Mouse (Mus musculus) liver, adult (tissue): ENCODE results near the gene Tbc1d16.
A peak's percentile ranks its signal among the peaks of the same experiment; 100 is the strongest.

Source experiments
- GATA4 ChIP-seq: IDR thresholded peaks from 2 replicates; pipeline ENCODE4 v1.6.1; 2014; ENCODE audit warnings: mild to moderate bottlenecking, low read length; ENCODE audit not compliant: insufficient replicate concordance

Tbc1d16 gene

GRCm38 (mm10) chr11:119228091-119228781, at the start of gene Tbc1d16, which contains the start of gene Ccdc40:
Gene Tbc1d16, minus strand, starts transcription at chr11:119228499.
Gene Ccdc40, plus strand, starts transcription at chr11:119228572.
- TF ChIP-seq GATA4 = no peak

DNA sequence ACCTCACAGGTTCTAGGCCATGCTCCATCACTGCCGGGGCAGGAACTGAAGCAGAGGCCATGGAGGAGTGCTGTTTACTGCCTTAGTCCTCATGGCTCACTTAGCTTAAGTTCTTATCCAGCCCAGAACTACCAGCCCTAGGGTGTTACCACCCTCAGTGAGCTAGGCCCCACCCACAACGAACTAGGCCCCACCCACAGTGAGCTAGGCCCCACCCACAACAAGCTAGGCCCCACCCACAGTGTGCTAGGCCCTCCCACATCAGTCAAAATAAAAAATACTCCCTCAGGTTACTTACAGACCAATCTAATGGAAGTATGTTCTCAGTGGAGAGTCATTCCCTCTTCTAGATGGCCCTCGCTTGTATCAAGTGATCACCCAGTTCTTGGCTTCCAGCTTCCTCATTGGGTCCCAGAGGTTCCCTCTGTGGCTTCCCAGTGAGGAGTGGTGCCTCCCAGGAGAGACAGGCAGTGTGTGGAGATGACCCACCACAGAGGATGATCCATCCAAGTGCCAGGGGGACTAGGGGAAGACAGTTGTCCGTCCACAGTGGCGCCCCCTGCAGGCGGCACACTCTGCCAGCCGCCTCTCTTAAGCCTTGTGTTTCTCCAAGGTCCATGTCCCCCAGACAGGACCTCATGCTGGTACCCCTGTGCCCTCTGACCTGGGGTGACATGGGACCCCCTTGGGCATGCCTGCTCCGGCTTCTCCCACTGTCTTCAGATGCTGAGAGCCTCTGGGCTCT, 45.1 kb upstream of the Tbc1d16 start:
- no peak for TF ChIP-seq GATA4

DNA sequence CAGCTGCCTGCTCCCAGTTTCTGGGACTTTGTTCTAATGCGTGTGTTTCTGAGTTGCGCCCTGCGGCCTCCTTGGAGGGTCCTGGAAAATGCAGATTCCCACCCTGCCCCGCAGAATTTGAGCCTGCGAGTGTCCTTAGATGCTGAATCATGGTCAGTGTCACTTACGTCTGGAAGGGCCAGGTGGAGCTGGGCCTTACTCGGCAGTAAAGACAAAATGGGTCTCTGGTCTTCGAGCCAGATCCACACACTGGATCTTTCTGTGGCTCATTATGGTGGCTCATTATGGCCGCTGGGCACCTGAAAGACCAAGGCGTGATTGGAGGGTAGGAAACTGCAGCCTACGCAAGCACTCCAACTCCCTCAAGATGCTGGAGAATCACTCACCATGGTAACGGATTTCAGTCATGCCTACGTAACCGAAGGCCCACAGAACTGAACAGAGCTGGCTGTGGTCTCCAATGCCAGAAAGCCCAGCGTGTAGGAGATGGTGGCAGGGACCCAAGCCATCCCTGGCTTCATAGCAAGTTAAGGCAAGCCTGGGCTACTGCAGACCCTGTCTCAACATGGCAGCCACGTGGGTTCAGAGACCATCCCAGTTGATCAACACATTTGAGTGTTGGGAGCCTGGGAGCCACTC, 40.4 kb upstream of the Tbc1d16 start:
- TF ChIP-seq GATA4 = no peak

- peak; percentile 86; the same call in 1 of the 2 replicates for TF ChIP-seq GATA4
These were observed 39.7 kb upstream of the Tbc1d16 start, which contains the start of gene Gaa for GRCm38 (mm10) chr11:119267768-119268556. Gene Gaa, plus strand, starts transcription at chr11:119267887.

GRCm38 (mm10) chr11:119267241-119267674, 39.0 kb upstream of the Tbc1d16 start:
- TF ChIP-seq GATA4 = no peak

DNA sequence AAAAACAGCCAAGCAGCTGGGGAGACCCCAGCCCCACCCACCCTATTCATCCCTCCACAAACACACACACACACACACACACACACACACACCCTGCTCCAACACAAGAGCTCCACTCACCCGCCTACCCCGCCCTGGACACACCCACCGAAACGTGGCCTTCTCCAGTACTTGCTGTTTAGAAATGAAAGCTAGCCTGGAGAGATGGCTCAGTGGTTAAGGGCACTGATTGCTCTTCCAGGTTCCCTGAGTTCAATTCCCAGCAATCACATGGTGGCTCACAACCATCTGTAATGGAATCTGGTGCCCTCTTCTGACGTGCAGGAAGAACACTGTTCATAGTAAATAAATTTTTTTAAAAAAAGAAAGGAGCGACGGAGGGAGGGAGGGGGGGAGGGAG, 37.5 kb upstream of the Tbc1d16 start:
- no peak for TF ChIP-seq GATA4

DNA sequence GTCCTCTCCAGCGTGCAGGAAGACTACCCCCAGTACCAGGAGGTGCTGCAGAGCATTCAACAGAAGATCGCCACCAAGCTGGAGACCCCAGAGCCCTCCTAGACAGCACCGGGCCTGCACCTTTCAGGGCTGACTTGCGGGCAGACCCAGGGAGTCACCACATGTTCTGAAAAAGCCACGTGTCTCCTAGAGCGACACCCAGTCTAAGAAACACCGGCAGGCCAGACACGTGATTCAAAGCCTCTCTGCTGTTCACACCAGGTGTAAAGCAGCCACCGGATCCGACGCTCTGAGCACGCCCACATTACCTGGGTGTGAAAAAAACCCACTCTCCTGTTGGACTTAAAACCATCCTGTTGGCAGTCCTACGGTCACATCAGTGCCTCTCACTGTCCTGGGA, 36.1 kb upstream of the Tbc1d16 start:
- TF ChIP-seq GATA4 = no peak

DNA sequence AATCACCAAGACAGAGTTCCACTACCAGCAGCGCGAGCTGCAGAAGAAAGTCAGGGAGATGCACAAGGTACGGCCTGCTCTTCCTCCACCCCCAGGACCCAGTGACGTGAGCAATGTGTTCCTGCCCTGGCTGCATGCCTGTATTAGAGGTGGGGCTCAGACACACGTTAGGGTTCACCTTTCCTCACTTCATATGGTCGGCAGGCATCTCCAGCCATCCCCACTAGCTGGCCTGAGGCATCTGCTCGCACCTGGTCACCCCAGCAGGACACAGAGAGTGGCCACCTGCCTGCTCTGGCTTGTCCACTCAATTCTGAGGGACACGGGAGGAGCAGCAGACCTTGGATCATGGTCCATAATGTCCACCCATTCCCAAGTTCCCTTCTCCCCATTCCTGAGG, 31.7 kb upstream of the Tbc1d16 start:
- no peak for TF ChIP-seq GATA4

DNA sequence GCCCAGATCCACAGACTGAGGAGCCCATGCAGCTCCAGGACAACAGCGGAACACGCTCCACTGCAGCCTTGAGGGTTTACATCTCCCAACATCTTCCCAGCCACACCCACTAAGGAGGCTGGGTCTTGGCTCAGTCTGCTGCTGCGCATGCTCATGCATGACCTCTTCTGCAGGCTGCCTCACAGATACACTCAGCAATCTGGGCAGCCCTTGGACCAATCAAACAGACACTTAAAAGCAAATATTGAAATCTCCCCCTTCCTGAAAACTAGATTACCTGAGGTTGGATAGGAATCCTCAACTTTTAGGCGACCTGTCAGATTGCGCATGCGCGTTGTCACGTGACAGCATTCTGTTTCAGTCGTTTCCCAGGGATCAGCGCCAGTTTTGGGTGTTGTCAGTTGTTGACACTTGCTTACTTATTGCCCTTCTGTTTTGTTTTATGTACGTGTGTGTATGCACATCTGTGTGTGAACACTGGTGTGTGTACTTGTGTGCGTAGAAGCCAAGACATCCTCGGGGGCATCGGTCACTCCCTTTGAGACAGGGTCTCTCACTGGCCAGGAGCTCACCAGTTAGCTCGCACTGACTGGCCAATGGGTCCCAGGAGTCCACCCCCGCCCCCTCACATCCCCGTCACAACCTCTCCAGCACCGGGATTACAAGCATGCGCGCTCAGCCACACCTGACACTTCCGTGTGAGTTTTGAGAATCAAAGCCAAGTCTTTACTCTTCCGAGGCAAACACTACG, 30.4 kb upstream of the Tbc1d16 start:
- no peak for TF ChIP-seq GATA4

DNA sequence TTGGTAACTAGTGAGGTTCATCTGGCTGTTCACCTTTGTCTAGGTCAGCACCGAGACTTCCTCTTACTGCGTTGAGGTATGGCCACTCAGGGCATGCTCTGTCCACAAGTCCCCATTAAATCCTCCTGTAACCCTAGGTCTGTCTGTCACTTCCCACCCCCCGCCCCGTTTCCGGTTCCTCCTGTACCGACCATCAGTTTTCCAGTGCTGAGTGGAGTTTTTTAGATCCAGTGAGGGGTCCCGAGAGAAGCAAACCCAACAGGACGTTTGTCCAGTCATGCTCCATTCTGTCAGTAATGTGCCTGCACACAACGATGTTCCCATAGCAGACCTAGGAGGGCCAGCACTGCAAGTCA, 29.9 kb upstream of the Tbc1d16 start:
- no peak for TF ChIP-seq GATA4

DNA sequence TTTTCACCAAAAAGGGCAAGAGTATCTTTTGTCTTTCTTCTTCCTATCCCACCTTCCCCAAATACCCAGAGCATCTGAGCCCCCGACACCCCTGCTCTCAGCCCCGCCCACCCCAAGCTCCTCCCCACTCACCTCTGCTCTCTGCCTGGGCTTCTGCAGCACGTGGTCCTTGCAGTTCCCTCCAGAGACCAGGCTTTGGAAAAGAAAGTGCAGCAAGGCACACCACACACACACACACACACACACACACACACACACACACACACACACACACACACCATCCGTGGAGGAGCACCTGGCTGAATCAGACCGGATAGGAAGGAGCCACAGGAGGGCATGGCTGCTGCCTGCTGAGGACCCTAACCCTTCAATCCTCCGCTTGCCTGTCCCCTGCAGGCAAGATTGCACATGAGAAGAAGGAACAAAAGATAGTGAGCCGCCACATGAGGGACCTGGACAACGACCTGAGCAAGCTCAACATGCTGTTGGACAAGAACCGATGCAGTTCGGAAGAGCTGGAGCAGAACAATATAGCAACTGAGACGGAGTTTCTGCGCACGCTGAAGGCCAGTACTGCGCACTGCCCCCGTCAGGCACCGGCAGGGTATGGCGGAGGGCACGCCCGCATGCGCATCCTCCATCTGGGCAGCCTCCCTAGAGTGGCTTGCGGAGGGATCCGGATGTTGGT, 24.7 kb upstream of the Tbc1d16 start:
- no peak for TF ChIP-seq GATA4

GRCm38 (mm10) chr11:119250998-119251397, 22.7 kb upstream of the Tbc1d16 start:
- no peak for TF ChIP-seq GATA4

- no peak for TF ChIP-seq GATA4
These were observed 20.7 kb upstream of the Tbc1d16 start for GRCm38 (mm10) chr11:119249011-119249410.

- TF ChIP-seq GATA4 = no peak
These were observed 11.2 kb upstream of the Tbc1d16 start for GRCm38 (mm10) chr11:119239480-119239879.
